Mouse (Mus musculus) intestine, embryonic 14.5 days (tissue): ENCODE results near the gene Mindy3. TPM values are rescaled to one million over a fixed set of nuclear protein-coding genes. Genes with fewer than 3 reads are reported as not detected.
"Not testable (repeated sequence)": the region's sequence is repeated elsewhere in the genome, so short reads cannot be mapped to it uniquely, and the experiment has no call there.

Experiments
- ATAC-seq: fragments of 200-750 bp; cut with Nextera tagmentation; replicated peaks from 2 replicates; pipeline ENCODE4 v1.8.0; 2017; ENCODE audit warnings: low read depth, moderate number of reproducible peaks, moderate TSS enrichment, moderate library complexity; ENCODE audit not compliant: low FRiP score, low TSS enrichment
- DNase-seq: peaks from one replicate; pipeline ENCODE4 v3.0.0-alpha.2; 2018; ENCODE audit warnings: low spot score
- H3K27ac ChIP-seq: fragments of 300-500 bp; sonication (generic); 2 replicates; pipeline ENCODE4 v1.5.1; 2014; ENCODE audit warnings: low read depth, mild to moderate bottlenecking, control low read depth
- H3K27me3 ChIP-seq: fragments of 300-500 bp; sonication (generic); replicated peaks from 2 replicates; pipeline ENCODE4 v1.6.1; 2014; ENCODE audit warnings: low read length, control low read depth; ENCODE audit not compliant: control insufficient read depth, insufficient read depth
- H3K36me3 ChIP-seq: fragments of 300-500 bp; sonication (generic); 2 replicates; pipeline ENCODE4 v1.6.1; 2014; ENCODE audit warnings: low read length, control low read depth; ENCODE audit not compliant: control insufficient read depth, insufficient read depth
- H3K4me1 ChIP-seq: fragments of 300-500 bp; sonication (generic); replicated peaks from 2 replicates; pipeline ENCODE4 v1.6.1; 2014; ENCODE audit warnings: low read length, control low read depth, mixed read lengths; ENCODE audit not compliant: control insufficient read depth, insufficient read depth
- H3K4me2 ChIP-seq: fragments of 300-500 bp; sonication (generic); 2 replicates; pipeline ENCODE4 v1.6.1; 2014; ENCODE audit warnings: low read length
- H3K4me3 ChIP-seq: fragments of 300-500 bp; sonication (generic); 2 replicates; pipeline ENCODE4 v1.5.1; 2014; ENCODE audit warnings: low read depth, low read length, control low read depth, mixed read lengths
- H3K9ac ChIP-seq: fragments of 300-500 bp; sonication (generic); 2 replicates; pipeline ENCODE4 v1.6.1; 2014; ENCODE audit warnings: mild to moderate bottlenecking, low read length
- H3K9me3 ChIP-seq: fragments of 300-500 bp; sonication (generic); 2 replicates; pipeline ENCODE4 v1.6.1; 2016; ENCODE audit warnings: low read length, control low read depth; ENCODE audit not compliant: control insufficient read depth
- WGBS: fragments of 180-500 bp; shearing (Covaris S2); extraction: QIAGEN DNeasy Blood & Tissue Kit; methylation state at CpG from one replicate; pipeline ENCODE4 v1.1.7; 2014; 5-methylcytosine and 5-hydroxymethylcytosine counted together
- polyA plus RNA-seq: library from polyadenylated mRNA; unstranded; fragments of >200 nt; fragmentation: Nextera tagmentation; extraction: Ambion mirVana; gene quantifications from 2 replicates; pipeline ENCODE4 v1.2.1, GENCODE M21; 2014

Mindy3 gene
- 26.1 and 26.5 TPM in 2 replicates for polyA plus RNA-seq

GRCm38 (mm10) chr2:12419262-12419655 lies at the start of gene Mindy3:
Gene Mindy3, minus strand, starts transcription at chr2:12419470.
- Histone ChIP-seq H3K27me3 (no peaks in the 10 kb centered on the region), H3K9ac (peak within 1 kb of the TSS; percentile 67), H3K9me3 (no peaks in the 10 kb centered on the region), H3K4me3 (peak within 1 kb of the TSS; percentile 77), H3K27ac (peak within 1 kb of the TSS; percentile 3), H3K4me2 (peak within 1 kb of the TSS; percentile 56), H3K4me1 (peaks cover 5% of the 10 kb centered on the region; the same call in 1 of the 2 replicates), H3K36me3 (no peaks in the 10 kb centered on the region)
- under 1% methylated on average over 25 of the region's 25 CpGs for WGBS
- DNase-seq (peak; percentile 92), ATAC-seq (peak; percentile 90)

GRCm38 (mm10) chr2:12459732-12460131 lies 40.5 kb upstream of the Mindy3 start:
- DNase-seq (no peak), ATAC-seq (no peak)
- no peak overlapping the region for H3K4me2 ChIP-seq
- H3K9ac ChIP-seq, result no peak overlapping the region
- no peaks in the 10 kb centered on the region for H3K27me3 ChIP-seq
- WGBS, result 79% methylated on average over 1 of the region's 1 CpGs
- no peaks in the 10 kb centered on the region for H3K36me3 ChIP-seq
- H3K4me3 ChIP-seq, result no peak overlapping the region
- no peaks in the 10 kb centered on the region for H3K4me1 ChIP-seq
- no peaks in the 10 kb centered on the region for H3K9me3 ChIP-seq
- no peak overlapping the region for H3K27ac ChIP-seq

GRCm38 (mm10) chr2:12450108-12450507 lies 30.8 kb upstream of the Mindy3 start:
- no peak overlapping the region for H3K4me2 ChIP-seq
- H3K9ac ChIP-seq, result no peak overlapping the region
- ATAC-seq (no peak), DNase-seq (no peak)
- WGBS, result 76% methylated on average over 3 of the region's 3 CpGs
- H3K27ac ChIP-seq, result no peak overlapping the region
- no peaks in the 10 kb centered on the region for H3K9me3 ChIP-seq
- H3K36me3 ChIP-seq, result no peaks in the 10 kb centered on the region
- no peaks in the 10 kb centered on the region for H3K4me1 ChIP-seq
- no peaks in the 10 kb centered on the region for H3K27me3 ChIP-seq
- no peak overlapping the region for H3K4me3 ChIP-seq

GRCm38 (mm10) chr2:12440120-12440519 lies 20.9 kb upstream of the Mindy3 start:
- Histone ChIP-seq H3K27me3 (no peaks in the 10 kb centered on the region), H3K9ac (no peak overlapping the region), H3K4me3 (no peak overlapping the region), H3K27ac (no peak overlapping the region), H3K4me1 (no peaks in the 10 kb centered on the region), H3K4me2 (no peak overlapping the region), H3K36me3 (no peaks in the 10 kb centered on the region), H3K9me3 (no peaks in the 10 kb centered on the region)
- no peak for ATAC-seq
- no peak for DNase-seq

GRCm38 (mm10) chr2:12439543-12439942 lies 20.3 kb upstream of the Mindy3 start:
- no peak overlapping the region for H3K27ac ChIP-seq
- WGBS, result 22% methylated on average over 2 of the region's 2 CpGs
- H3K9me3 ChIP-seq, result no peaks in the 10 kb centered on the region
- H3K27me3 ChIP-seq, result no peaks in the 10 kb centered on the region
- H3K36me3 ChIP-seq, result no peaks in the 10 kb centered on the region
- no peak overlapping the region for H3K4me3 ChIP-seq
- no peak overlapping the region for H3K9ac ChIP-seq
- H3K4me2 ChIP-seq, result no peak overlapping the region
- ATAC-seq (no peak), DNase-seq (no peak)
- no peaks in the 10 kb centered on the region for H3K4me1 ChIP-seq

GRCm38 (mm10) chr2:12438181-12438580 lies 18.9 kb upstream of the Mindy3 start:
- Histone ChIP-seq H3K27me3 (no peaks in the 10 kb centered on the region), H3K9ac (no peak overlapping the region), H3K4me1 (no peaks in the 10 kb centered on the region), H3K4me2 (no peak overlapping the region), H3K4me3 (no peak overlapping the region), H3K27ac (no peak overlapping the region), H3K36me3 (no peaks in the 10 kb centered on the region), H3K9me3 (no peaks in the 10 kb centered on the region)
- ATAC-seq, result no peak
- 82% methylated on average over 2 of the region's 2 CpGs for WGBS
- DNase-seq, result no peak

- no peak overlapping the region for H3K4me3 ChIP-seq
Observed at GRCm38 (mm10) chr2:12432055-12432454, 12.8 kb upstream of the Mindy3 start.

GRCm38 (mm10) chr2:12424374-12424773 lies 5.1 kb upstream of the Mindy3 start:
- ATAC-seq (no peak), DNase-seq (no peak)
- Histone ChIP-seq H3K9me3 (no peaks in the 10 kb centered on the region), H3K27me3 (no peaks in the 10 kb centered on the region), H3K4me2 (no peak overlapping the region), H3K9ac (no peak overlapping the region), H3K27ac (no peak overlapping the region), H3K36me3 (no peaks in the 10 kb centered on the region), H3K4me3 (no peak overlapping the region), H3K4me1 (no peaks in the 10 kb centered on the region)
- 68% methylated on average over 3 of the region's 3 CpGs for WGBS

More at GRCm38 (mm10) chr2:12432055-12432454, 12.8 kb upstream of the Mindy3 start:
- no peaks in the 10 kb centered on the region for H3K4me1 ChIP-seq
- no peak overlapping the region for H3K4me2 ChIP-seq
- DNase-seq, result no peak
- H3K36me3 ChIP-seq, result no peaks in the 10 kb centered on the region
- ATAC-seq, result no peak
- H3K9ac ChIP-seq, result no peak overlapping the region
- no peaks in the 10 kb centered on the region for H3K9me3 ChIP-seq
- no peak overlapping the region for H3K27ac ChIP-seq
- H3K27me3 ChIP-seq, result no peaks in the 10 kb centered on the region
- 54% methylated on average over 1 of the region's 1 CpGs for WGBS

- H3K9me3 ChIP-seq, H3K4me1 ChIP-seq, H3K36me3 ChIP-seq, ATAC-seq, H3K27ac ChIP-seq, H3K9ac ChIP-seq, DNase-seq, H3K27me3 ChIP-seq, H3K4me3 ChIP-seq, H3K4me2 ChIP-seq: not testable (repeated sequence)
- WGBS, result 69% methylated on average over 6 of the region's 6 CpGs
Observed at GRCm38 (mm10) chr2:12423426-12423825, 4.2 kb upstream of the Mindy3 start.
